Mouse (Mus musculus) heart, embryonic 16.5 days (tissue): ENCODE results near the gene Nfib. TPM values are rescaled to one million over a fixed set of nuclear protein-coding genes. Genes with fewer than 3 reads are reported as not detected.

Experiments used
- ATAC-seq: fragments of 200-750 bp; cut with Nextera tagmentation; replicated peaks from 2 replicates; pipeline ENCODE4 v1.8.0; 2017; ENCODE audit warnings: moderate number of reproducible peaks; ENCODE audit not compliant: insufficient read depth, low FRiP score; ENCODE audit errors: extremely low read depth
- H3K27ac ChIP-seq: fragments of 300-500 bp; sonication (generic); 2 replicates; pipeline ENCODE4 v1.5.1; 2014; ENCODE audit warnings: mild to moderate bottlenecking, low read length, control low read depth, moderate library complexity
- H3K27me3 ChIP-seq: fragments of 300-500 bp; sonication (generic); 2 replicates; pipeline ENCODE4 v1.6.1; 2014; ENCODE audit warnings: low read length, mixed read lengths; ENCODE audit not compliant: control insufficient read depth, insufficient read depth
- H3K36me3 ChIP-seq: fragments of 300-500 bp; sonication (generic); 2 replicates; pipeline ENCODE4 v1.6.1; 2014; ENCODE audit not compliant: control insufficient read depth, insufficient read depth
- H3K4me1 ChIP-seq: fragments of 300-500 bp; sonication (generic); 2 replicates; pipeline ENCODE4 v1.6.1; 2014; ENCODE audit warnings: low read length, mixed read lengths; ENCODE audit not compliant: control insufficient read depth, insufficient read depth
- H3K4me2 ChIP-seq: fragments of 300-500 bp; sonication (generic); 2 replicates; pipeline ENCODE4 v1.6.1; 2014; ENCODE audit warnings: low read depth, mild to moderate bottlenecking, control low read depth, low read length
- H3K4me3 ChIP-seq: fragments of 300-500 bp; sonication (generic); 2 replicates; pipeline ENCODE4 v1.5.1; 2014; ENCODE audit warnings: mild to moderate bottlenecking, control low read depth, low read length
- H3K9ac ChIP-seq: fragments of 300-500 bp; sonication (generic); 2 replicates; pipeline ENCODE4 v1.6.1; 2014; ENCODE audit warnings: low read length, control low read depth
- H3K9me3 ChIP-seq: fragments of 300-500 bp; sonication (generic); replicated peaks from 2 replicates; pipeline ENCODE4 v1.6.1; 2016; ENCODE audit warnings: low read length; ENCODE audit not compliant: control insufficient read depth
- WGBS: fragments of 180-500 bp; shearing (Covaris S2); extraction: QIAGEN DNeasy Blood & Tissue Kit; methylation state at CpG from one replicate; pipeline ENCODE4 v1.1.7; 2014; 5-methylcytosine and 5-hydroxymethylcytosine counted together
- polyA plus RNA-seq: library from polyadenylated mRNA; unstranded; fragments of >200 nt; fragmentation: Nextera tagmentation; extraction: Ambion mirVana; gene quantifications from 2 replicates; pipeline ENCODE4 v1.2.1, GENCODE M21; 2015

Gene Nfib
- polyA plus RNA-seq, 1 experiment from 2014 or later = 56.7 TPM

DNA sequence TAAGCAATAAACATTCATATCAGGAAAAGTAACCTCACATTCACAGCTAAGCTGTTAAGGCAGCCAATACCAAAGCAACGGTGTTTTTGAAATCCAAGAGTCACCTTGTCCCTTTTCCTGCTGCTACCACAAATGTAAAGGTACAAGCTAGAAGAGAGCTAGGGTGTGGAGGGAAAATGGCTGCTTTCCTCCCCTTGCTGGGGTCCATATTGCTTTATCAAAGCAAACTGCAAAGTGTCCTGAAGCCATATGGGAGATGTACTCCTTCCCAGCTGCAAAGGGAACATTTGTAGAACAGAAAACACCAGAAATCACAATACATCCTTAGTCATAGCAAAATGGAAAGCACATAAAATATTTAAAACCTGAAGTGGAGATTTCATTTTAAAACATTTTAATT is 456.6 kb downstream of the Nfib start:
- Histone ChIP-seq H3K4me2 (no peak overlapping the region), H3K9ac (no peak overlapping the region), H3K27me3 (no peaks in the 10 kb centered on the region), H3K9me3 (peaks cover 2% of the 10 kb centered on the region; the same call in 1 of the 2 replicates), H3K27ac (peak overlapping the region; percentile 36), H3K4me3 (no peak overlapping the region), H3K36me3 (no peaks in the 10 kb centered on the region), H3K4me1 (peaks cover 20% of the 10 kb centered on the region)
- 71% methylated on average over 1 of the region's 1 CpGs for WGBS
- no peak for ATAC-seq

DNA sequence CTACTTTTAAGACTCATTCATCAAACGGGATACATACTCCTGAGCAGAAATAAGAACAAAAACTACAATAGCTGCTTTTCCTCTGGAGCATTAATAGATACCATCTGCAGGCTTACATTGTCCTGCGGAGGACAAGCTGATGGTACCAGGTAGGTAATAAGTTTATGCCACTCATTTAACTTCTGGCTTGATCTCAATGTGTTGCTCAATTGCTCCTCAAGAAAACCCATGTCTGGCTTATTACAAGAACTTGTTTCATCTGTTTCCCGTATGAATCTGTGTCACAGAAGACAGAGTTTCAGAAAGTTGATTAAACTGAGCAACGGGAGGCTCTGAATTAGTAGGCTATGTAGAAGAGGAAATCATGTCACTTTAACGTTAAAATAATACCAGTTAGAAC is 457.5 kb downstream of the Nfib start:
- Histone ChIP-seq H3K4me3 (no peak overlapping the region), H3K4me2 (no peak overlapping the region), H3K27me3 (no peaks in the 10 kb centered on the region), H3K27ac (peak overlapping the region; percentile 31; the same call in 1 of the 2 replicates), H3K36me3 (no peaks in the 10 kb centered on the region), H3K4me1 (peaks cover 20% of the 10 kb centered on the region), H3K9me3 (peaks cover 2% of the 10 kb centered on the region; the same call in 1 of the 2 replicates), H3K9ac (no peak overlapping the region)
- 75% methylated on average over 5 of the region's 5 CpGs for WGBS
- no peak for ATAC-seq

DNA sequence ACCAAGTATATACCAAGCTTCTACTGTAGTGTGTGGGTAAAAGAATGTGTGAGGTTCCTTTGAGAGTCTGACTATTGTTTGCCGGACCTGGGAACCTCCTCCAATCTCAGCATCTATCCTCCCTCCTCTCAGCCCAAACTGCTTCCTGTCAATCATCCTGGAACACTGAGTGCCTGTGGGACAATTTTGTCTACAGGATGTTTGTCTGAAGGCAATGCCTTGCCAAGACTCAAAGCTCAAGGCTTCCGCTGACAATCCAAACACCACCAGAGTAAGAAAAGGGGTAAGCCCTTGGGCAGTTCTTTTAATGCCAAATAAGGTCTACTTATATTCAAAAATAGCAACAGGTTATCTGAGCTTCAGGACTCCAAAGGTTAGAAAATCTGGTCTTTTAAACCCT is 459.3 kb downstream of the Nfib start:
- Histone ChIP-seq H3K9me3 (peaks cover 2% of the 10 kb centered on the region; the same call in 1 of the 2 replicates), H3K9ac (no peak overlapping the region), H3K4me2 (no peak overlapping the region), H3K27ac (peak overlapping the region; percentile 31; the same call in 1 of the 2 replicates), H3K27me3 (no peaks in the 10 kb centered on the region), H3K4me3 (no peak overlapping the region), H3K36me3 (no peaks in the 10 kb centered on the region), H3K4me1 (peaks cover 13% of the 10 kb centered on the region)
- 55% methylated on average over 2 of the region's 2 CpGs for WGBS
- no peak for ATAC-seq

Other genes starting within 250 kb of the Nfib start
- 11.0 and 11.3 TPM in 2 replicates for gene Zdhhc21, start 154.2 kb upstream of the Nfib start, polyA plus RNA-seq
- gene Cer1, start 179.4 kb upstream of the Nfib start, polyA plus RNA-seq = 0.11 TPM in 1 of 2 replicates, not detected in the other